Mouse (Mus musculus): ENCODE results near the gene Uap1. TPM values are rescaled to one million over a fixed set of nuclear protein-coding genes. Genes with fewer than 3 reads are reported as not detected.

Gene Uap1
- polyA plus RNA-seq, 1 experiment: 28.0 TPM

- H3K27ac ChIP-seq (ENCODE audit: insufficient read depth, low read depth, low read length): no peak overlapping the region
- peaks cover 7% of the 10 kb centered on the region for H3K4me1 ChIP-seq (ENCODE audit: control insufficient read depth, insufficient read depth, low read length)
- TF ChIP-seq CTCF (IDR thresholded peaks at IDR 0.05; ENCODE audit: low read depth, low read length) (no peak), POLR2A (IDR thresholded peaks at IDR 0.05; ENCODE audit: borderline replicate concordance, low read depth, low read length) (no peak)
These were observed 20.8 kb downstream of the Uap1 start for GRCm38 (mm10) chr1:170153986-170154385.

GRCm38 (mm10) chr1:170152552-170152951 is 22.2 kb downstream of the Uap1 start:
- H3K27ac ChIP-seq (ENCODE audit: insufficient read depth, low read depth, low read length): no peak overlapping the region
- no peak for TF ChIP-seq CTCF (IDR thresholded peaks at IDR 0.05; ENCODE audit: low read depth, low read length)
- no peak for TF ChIP-seq POLR2A (IDR thresholded peaks at IDR 0.05; ENCODE audit: borderline replicate concordance, low read depth, low read length)
- H3K4me3 ChIP-seq (ENCODE audit: insufficient read depth, low read length): no peak overlapping the region
- H3K4me1 ChIP-seq (ENCODE audit: control insufficient read depth, insufficient read depth, low read length): peaks cover 7% of the 10 kb centered on the region

More at GRCm38 (mm10) chr1:170153986-170154385, 20.8 kb downstream of the Uap1 start:
- H3K4me3 ChIP-seq (ENCODE audit: insufficient read depth, low read length): no peak overlapping the region

GRCm38 (mm10) chr1:170150870-170151269 is 23.9 kb downstream of the Uap1 start:
- TF ChIP-seq POLR2A (IDR thresholded peaks at IDR 0.05; ENCODE audit: borderline replicate concordance, low read depth, low read length) (no peak), CTCF (IDR thresholded peaks at IDR 0.05; ENCODE audit: low read depth, low read length) (no peak)

GRCm38 (mm10) chr1:170149756-170150155 is 25.0 kb downstream of the Uap1 start:
- Histone ChIP-seq H3K4me3 (ENCODE audit: insufficient read depth, low read length) (no peak overlapping the region), H3K27ac (ENCODE audit: insufficient read depth, low read depth, low read length) (no peak overlapping the region), H3K4me1 (ENCODE audit: control insufficient read depth, insufficient read depth, low read length) (peaks cover 7% of the 10 kb centered on the region)
- TF ChIP-seq CTCF (IDR thresholded peaks at IDR 0.05; ENCODE audit: low read depth, low read length): no peak
- no peak for TF ChIP-seq POLR2A (IDR thresholded peaks at IDR 0.05; ENCODE audit: borderline replicate concordance, low read depth, low read length)

More at GRCm38 (mm10) chr1:170150870-170151269, 23.9 kb downstream of the Uap1 start:
- Histone ChIP-seq H3K4me1 (ENCODE audit: control insufficient read depth, insufficient read depth, low read length) (peaks cover 7% of the 10 kb centered on the region), H3K4me3 (ENCODE audit: insufficient read depth, low read length) (no peak overlapping the region), H3K27ac (ENCODE audit: insufficient read depth, low read depth, low read length) (no peak overlapping the region)

- no peak overlapping the region for H3K4me3 ChIP-seq (ENCODE audit: insufficient read depth, low read length)
- H3K27ac ChIP-seq (ENCODE audit: insufficient read depth, low read depth, low read length): no peak overlapping the region
- peaks cover 7% of the 10 kb centered on the region for H3K4me1 ChIP-seq (ENCODE audit: control insufficient read depth, insufficient read depth, low read length)
- TF ChIP-seq CTCF (IDR thresholded peaks at IDR 0.05; ENCODE audit: low read depth, low read length) (no peak), POLR2A (IDR thresholded peaks at IDR 0.05; ENCODE audit: borderline replicate concordance, low read depth, low read length) (no peak)
These were observed 26.2 kb downstream of the Uap1 start for GRCm38 (mm10) chr1:170148536-170148935.

GRCm38 (mm10) chr1:170147651-170148448 is 26.9 kb downstream of the Uap1 start:
- peaks cover 7% of the 10 kb centered on the region for H3K4me1 ChIP-seq (ENCODE audit: control insufficient read depth, insufficient read depth, low read length)
- no peak overlapping the region for H3K27ac ChIP-seq (ENCODE audit: insufficient read depth, low read depth, low read length)
- TF ChIP-seq POLR2A (IDR thresholded peaks at IDR 0.05; ENCODE audit: borderline replicate concordance, low read depth, low read length): no peak
- no peak for TF ChIP-seq CTCF (IDR thresholded peaks at IDR 0.05; ENCODE audit: low read depth, low read length)
- H3K4me3 ChIP-seq (ENCODE audit: insufficient read depth, low read length): no peak overlapping the region

- no peak for TF ChIP-seq POLR2A (IDR thresholded peaks at IDR 0.05; ENCODE audit: borderline replicate concordance, low read depth, low read length)
- no peak for TF ChIP-seq CTCF (IDR thresholded peaks at IDR 0.05; ENCODE audit: low read depth, low read length)
These were observed 29.2 kb downstream of the Uap1 start for GRCm38 (mm10) chr1:170145606-170146005.

GRCm38 (mm10) chr1:170142256-170142871 is 32.4 kb downstream of the Uap1 start:
- TF ChIP-seq CTCF (IDR thresholded peaks at IDR 0.05; ENCODE audit: low read depth, low read length) (no peak), POLR2A (IDR thresholded peaks at IDR 0.05; ENCODE audit: borderline replicate concordance, low read depth, low read length) (no peak)
- Histone ChIP-seq H3K27ac (ENCODE audit: insufficient read depth, low read depth, low read length) (no peak overlapping the region), H3K4me1 (ENCODE audit: control insufficient read depth, insufficient read depth, low read length) (0 out of 2 replicates have a peak, but pooled peaks cover 2% of the 10 kb centered on the region), H3K4me3 (ENCODE audit: insufficient read depth, low read length) (no peak overlapping the region)

More at GRCm38 (mm10) chr1:170145606-170146005, 29.2 kb downstream of the Uap1 start:
- Histone ChIP-seq H3K4me1 (ENCODE audit: control insufficient read depth, insufficient read depth, low read length) (peaks cover 7% of the 10 kb centered on the region), H3K27ac (ENCODE audit: insufficient read depth, low read depth, low read length) (no peak overlapping the region), H3K4me3 (ENCODE audit: insufficient read depth, low read length) (no peak overlapping the region)

GRCm38 (mm10) chr1:170141626-170142025 is 33.1 kb downstream of the Uap1 start:
- H3K4me3 ChIP-seq (ENCODE audit: insufficient read depth, low read length): no peak overlapping the region
- no peak overlapping the region for H3K27ac ChIP-seq (ENCODE audit: insufficient read depth, low read depth, low read length)
- TF ChIP-seq POLR2A (IDR thresholded peaks at IDR 0.05; ENCODE audit: borderline replicate concordance, low read depth, low read length) (no peak), CTCF (IDR thresholded peaks at IDR 0.05; ENCODE audit: low read depth, low read length) (no peak)
- peaks cover 4% of the 10 kb centered on the region for H3K4me1 ChIP-seq (ENCODE audit: control insufficient read depth, insufficient read depth, low read length)
